Mouse (Mus musculus): ENCODE measurements around the gene Mkrn1. TPM values are rescaled to one million over a fixed set of nuclear protein-coding genes. Genes with fewer than 3 reads are reported as not detected.

Gene Mkrn1
- 75.1 to 82.0 TPM (median 77.9 TPM) in 4 replicates for total RNA-seq (2023)

GRCm38 (mm10) chr6:39419851-39420721 lies at the start of gene Mkrn1:
Gene Mkrn1, minus strand, starts transcription at chr6:39420462.

GRCm38 (mm10) chr6:39381125-39381880 lies 39.0 kb downstream of the Mkrn1 start, which contains the start of gene Rab19:
Gene Rab19, plus strand, starts transcription at chr6:39381175.

GRCm38 (mm10) chr6:39377311-39377827 lies 42.9 kb downstream of the Mkrn1 start, which contains the start of gene Slc37a3:
Gene Slc37a3, minus strand, starts transcription at chr6:39377675.

Other genes starting within 250 kb of the Mkrn1 start
- gene Kdm7a, start 213.7 kb downstream of the Mkrn1 start, total RNA-seq (2023) = 89.6 to 96.3 TPM (median 90.4 TPM) in 4 replicates
- gene Slc37a3, start 42.8 kb downstream of the Mkrn1 start, total RNA-seq (2023) = 42.9 to 48.2 TPM (median 46.2 TPM) in 4 replicates
- gene Rab19, start 39.3 kb downstream of the Mkrn1 start, total RNA-seq (2023) = 5.6 to 9.9 TPM (median 8.4 TPM) in 4 replicates
- gene Dennd2a, start 137.4 kb upstream of the Mkrn1 start, total RNA-seq (2023) = 0.43 to 0.66 TPM in 2 of 4 replicates, not detected in the others
- 32.4 to 42.7 TPM (median 35.8 TPM) in 4 replicates for gene Adck2, start 153.4 kb upstream of the Mkrn1 start, total RNA-seq (2023)
- 1.9 TPM in 1 of 4 replicates, not detected in the others for gene Gm42420, start 165.3 kb upstream of the Mkrn1 start, total RNA-seq (2023)
- gene Ndufb2, start 172.1 kb upstream of the Mkrn1 start, total RNA-seq (2023) = 41.0 to 49.5 TPM (median 47.9 TPM) in 4 replicates